Mouse (Mus musculus) neutrophil, adult 65 days (primary cell): ENCODE results near the gene Gm10271. TPM values are rescaled to one million over a fixed set of nuclear protein-coding genes. Genes with fewer than 3 reads are reported as not detected.

ENCODE experiments used
- total RNA-seq: library from RNA; stranded (reverse); gene quantifications from 2 replicates; pipeline ENCODE4 v1.2.4, GENCODE M21; 2023

Gene Gm10271
- not detected in 2 replicates for total RNA-seq

GRCm38 (mm10) chr10:116972509-116972908 is at the start of gene Gm10271:
Gene Gm10271 (minus strand): TSS chr10:116972609.

GRCm38 (mm10) chr10:116986264-116987082 is 14.1 kb upstream of the Gm10271 start, which contains the start of gene Best3:
Gene Best3 (plus strand): TSS chr10:116986314.

GRCm38 (mm10) chr10:116950009-116950769 is 22.2 kb downstream of the Gm10271 start, which contains the start of gene Rab3ip:
Gene Rab3ip (minus strand): TSS chr10:116950769.

Other genes with a start within 250 kb of the Gm10271 start
- gene Myrfl, start 75.7 kb downstream of the Gm10271 start, total RNA-seq: not detected in 2 replicates
- gene Rab3ip, start 21.8 kb downstream of the Gm10271 start, total RNA-seq: 8.6 and 13.4 TPM in 2 replicates
- not detected in 2 replicates for gene Best3, start 13.7 kb upstream of the Gm10271 start, total RNA-seq
- not detected in 2 replicates for gene Lrrc10, start 72.7 kb upstream of the Gm10271 start, total RNA-seq
- gene Cct2, start 91.2 kb upstream of the Gm10271 start, total RNA-seq: 82.4 and 92.3 TPM in 2 replicates
- gene Frs2, start 175.9 kb upstream of the Gm10271 start, total RNA-seq: 13.2 and 14.0 TPM in 2 replicates